Mouse (Mus musculus) layer of hippocampus, adult 9-10 months (tissue): ENCODE measurements at regions not wholly inside any gene's neighbourhood (a gene's known extent, or its start where the extent isn't known, plus 50 kb on each side); places are given as distances from the start of the nearest gene placed in this dataset.

Experiments used
- DNase-seq: peaks from one replicate; pipeline ENCODE4 v3.0.0; 2022; ENCODE audit warnings: low spot score

DNA sequence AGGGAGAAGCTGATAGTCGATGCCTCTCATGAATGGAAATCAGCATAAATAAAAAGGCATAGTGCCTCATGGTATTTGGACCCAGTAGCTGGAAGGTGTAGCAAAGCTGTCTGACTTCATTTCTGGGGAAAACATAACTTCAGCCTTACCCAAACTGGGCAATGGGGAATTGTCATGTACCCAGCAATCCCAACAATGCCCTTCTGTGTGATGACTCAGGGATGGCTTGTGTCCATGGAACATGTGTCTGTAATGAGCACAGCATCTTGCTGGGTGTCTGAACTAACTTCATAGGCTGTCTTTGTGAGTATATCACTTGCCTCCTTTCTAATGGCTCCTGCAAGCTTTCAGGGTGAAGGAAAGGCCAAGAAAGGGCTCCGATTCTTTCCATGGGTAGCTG lies 140.3 kb downstream of the Bod1 start:
- DNase-seq, result no peak

DNA sequence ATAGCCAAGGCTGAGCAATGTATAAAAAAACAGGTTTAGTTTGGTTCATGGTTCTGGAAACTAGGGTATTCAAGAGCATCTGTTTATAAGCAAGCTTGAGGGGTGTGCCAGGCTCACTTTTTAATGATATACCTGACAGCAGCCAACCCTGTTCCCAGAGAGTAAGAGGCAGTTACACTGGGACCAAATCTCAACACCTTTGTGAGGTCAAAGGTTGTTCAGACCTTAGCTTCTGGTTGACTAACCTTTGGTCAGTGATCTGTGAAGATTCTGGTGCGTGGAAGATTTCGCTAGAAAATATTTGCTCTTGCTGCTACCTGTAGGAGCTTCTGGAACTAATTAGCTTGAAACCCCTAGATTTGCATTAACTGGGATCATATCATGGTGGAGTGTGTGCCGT lies 140.8 kb downstream of the Bod1 start:
- no peak for DNase-seq

- DNase-seq, result no peak
Measured at GRCm38 (mm10) chr11:31529686-31530085, 142.0 kb downstream of the Bod1 start.

DNA sequence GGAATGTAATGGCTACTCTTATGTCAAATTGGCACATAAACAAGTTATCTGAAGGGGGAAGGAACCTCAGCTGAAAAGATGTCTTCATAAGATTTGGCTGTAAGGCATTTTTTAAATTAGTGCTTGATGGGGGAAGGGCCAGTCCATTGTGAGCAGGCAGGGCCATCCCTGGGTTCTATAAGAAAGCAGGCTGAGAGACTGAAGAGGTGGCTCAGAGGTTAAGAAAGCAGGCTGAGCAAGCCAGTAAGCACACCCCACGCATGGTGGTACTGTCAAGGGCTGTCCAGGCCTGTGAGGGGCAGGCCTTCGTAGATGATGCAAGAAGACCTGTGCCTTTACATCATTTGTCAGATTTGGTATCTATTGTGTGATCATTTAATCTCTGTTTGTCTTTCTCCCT lies 147.0 kb downstream of the Bod1 start:
- no peak for DNase-seq

- no peak for DNase-seq
Measured at GRCm38 (mm10) chr11:31524065-31524618, 147.5 kb downstream of the Bod1 start.

GRCm38 (mm10) chr11:31522127-31522526 lies 149.6 kb downstream of the Bod1 start:
- no peak for DNase-seq

GRCm38 (mm10) chr11:31520909-31521308 lies 150.8 kb downstream of the Bod1 start:
- no peak for DNase-seq

DNA sequence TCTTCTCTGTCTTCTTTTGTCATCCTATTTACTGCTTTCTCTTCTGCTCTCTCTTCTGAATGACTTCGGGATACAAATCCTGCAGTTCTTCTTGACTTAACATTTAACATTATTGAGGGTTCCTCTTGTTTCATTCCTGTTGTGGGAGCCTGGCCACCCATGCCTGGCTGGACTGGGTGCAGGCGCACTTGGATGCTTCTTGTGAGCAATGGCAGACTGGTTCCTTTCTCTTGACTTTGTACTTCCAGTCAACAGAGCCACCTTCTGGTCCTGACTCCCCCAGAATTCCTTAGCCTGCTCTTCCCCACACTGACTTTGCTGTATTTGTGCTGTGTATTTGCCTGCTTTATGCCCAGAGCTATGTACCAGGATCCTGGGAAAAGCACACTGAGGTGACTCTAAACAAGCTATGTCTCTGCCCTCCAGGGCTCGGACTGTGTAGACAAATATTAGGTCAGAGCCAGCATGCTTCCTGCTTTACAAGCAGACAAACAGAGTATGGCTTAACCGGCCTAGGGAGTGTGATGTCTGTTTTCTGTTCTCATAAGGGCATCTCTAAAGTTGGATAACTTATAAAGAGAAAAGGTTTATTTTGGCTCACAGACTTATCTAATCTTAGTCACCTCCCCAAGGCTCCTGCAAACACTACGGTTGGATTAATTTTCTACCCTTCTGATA lies 133.5 kb upstream of the Stc2 start:
- no peak for DNase-seq

GRCm38 (mm10) chr11:31485429-31485828 lies 115.6 kb upstream of the Stc2 start:
- DNase-seq, result no peak

GRCm38 (mm10) chr11:31481057-31481340 lies 111.1 kb upstream of the Stc2 start:
- DNase-seq, result no peak

GRCm38 (mm10) chr11:31480225-31481056 lies 110.6 kb upstream of the Stc2 start:
- DNase-seq, result no peak

- DNase-seq, result no peak
Measured at GRCm38 (mm10) chr11:31477763-31478162, 107.9 kb upstream of the Stc2 start.

- DNase-seq, result no peak
Measured at GRCm38 (mm10) chr11:31477104-31477503, 107.2 kb upstream of the Stc2 start.

DNA sequence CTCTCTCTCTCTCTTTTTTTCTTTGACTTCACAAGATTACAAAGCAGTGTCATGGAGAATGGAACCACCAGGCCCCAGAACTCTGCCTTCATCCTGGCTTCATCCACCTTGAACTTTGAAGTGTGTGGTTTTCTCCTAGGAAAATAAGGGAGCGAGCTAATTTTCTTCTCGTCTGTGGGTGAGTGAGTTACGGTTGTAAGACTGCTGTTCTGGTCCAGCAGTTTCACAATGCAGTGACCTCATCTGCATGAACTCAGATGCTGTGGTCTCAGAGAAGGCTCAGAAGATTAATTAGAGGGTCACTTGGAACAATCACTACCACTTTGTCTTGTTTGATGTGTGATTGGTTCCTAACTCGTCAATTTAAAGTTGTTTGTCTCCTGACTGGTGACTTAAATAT lies 103.1 kb upstream of the Stc2 start:
- no peak for DNase-seq

- no peak for DNase-seq
Measured at GRCm38 (mm10) chr11:31470681-31471414, 101.0 kb upstream of the Stc2 start.

DNA sequence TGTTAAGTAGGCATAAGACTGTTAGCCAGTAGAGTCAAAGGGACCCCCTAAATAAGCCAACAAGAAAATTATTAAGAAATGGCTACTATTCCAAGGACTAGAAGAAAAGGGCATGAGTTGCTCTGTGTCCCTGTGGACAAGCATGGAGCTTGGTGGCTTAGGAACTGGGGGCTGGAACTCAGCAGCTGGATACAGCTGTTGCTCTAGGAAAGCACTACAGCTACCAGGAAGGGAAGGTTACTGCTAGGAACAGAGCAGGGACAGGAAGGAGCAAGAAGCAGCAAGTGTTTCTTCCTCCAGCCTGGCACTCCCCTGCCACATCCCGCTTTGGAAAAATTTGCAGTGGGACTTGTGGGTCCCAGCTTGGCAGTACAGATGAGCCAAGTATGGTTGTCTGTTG lies 95.0 kb upstream of the Stc2 start:
- no peak for DNase-seq

DNA sequence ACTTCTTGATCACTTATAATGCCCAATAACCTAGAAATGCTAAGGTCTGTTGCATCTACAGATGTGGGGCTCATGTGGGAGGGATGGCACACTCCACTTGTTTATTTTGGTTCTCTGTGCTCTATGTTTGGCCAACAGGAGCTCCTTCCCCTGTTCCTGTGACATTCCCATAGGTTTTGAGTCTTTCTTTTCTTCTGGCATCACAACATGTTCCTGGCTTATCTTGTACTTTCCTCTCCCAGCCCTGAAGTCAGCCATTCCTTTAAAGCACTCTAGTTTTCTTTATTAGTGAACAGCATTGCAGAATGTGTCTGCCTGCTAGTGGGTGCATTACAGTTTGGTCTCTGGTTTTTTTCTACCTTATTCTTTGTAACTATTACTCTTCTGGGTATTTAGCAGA lies 92.6 kb upstream of the Stc2 start:
- DNase-seq, result no peak

- DNase-seq, result no peak
Measured at GRCm38 (mm10) chr11:31461824-31462223, 92.0 kb upstream of the Stc2 start.

DNA sequence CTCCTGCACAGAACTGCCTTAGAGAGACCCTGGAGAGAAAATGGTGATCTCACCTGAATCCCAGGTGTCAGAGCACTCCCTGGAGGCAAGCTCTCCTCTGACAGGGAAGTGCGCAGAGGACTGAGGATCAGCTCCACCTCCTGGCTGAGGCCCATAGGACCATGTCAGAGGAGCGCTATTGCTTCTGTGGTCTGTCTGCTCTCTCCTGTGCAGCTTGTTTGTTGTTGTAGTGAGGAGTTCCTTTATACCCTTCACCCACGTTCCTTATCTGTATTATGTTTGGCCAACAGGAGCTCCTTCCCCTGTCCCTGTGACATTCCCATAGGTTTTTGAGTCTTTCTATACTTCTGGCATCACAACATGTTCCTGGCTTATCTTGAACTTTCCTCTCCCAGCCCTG lies 91.5 kb upstream of the Stc2 start:
- no peak for DNase-seq

DNA sequence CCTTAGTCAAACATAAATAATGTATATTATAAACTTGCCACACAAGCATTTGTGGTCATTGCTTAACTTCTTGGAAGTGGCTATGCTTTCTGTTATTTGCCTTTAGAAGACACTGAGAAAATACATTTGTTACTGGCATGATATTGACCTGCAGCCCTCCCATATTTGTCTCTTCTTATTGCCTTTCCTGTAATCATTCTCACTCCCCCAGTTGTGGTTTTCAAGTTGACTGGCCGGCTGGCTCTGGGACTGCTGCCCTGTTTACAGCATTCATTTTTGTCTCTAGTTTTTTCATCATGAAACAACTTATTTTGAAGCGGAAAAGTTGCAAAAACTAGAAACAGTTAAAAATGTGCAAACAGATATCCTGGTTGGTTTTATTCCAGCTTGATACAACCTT lies 57.5 kb upstream of the Stc2 start:
- no peak for DNase-seq
